Mouse (Mus musculus) gastrocnemius, adult 2 months (tissue): Measurements from ENCODE around the gene Ikzf3. TPM values are rescaled to one million over a fixed set of nuclear protein-coding genes. Genes with fewer than 3 reads are reported as not detected.

Experiments used
- DNase-seq: peaks from one replicate; pipeline ENCODE4 v3.0.0; 2022
- H3K27ac ChIP-seq: fragments of 200-600 bp; 2 replicates; pipeline ENCODE4 v1.8.1; 2022; ENCODE audit warnings: mild to moderate bottlenecking
- H3K4me3 ChIP-seq: fragments of 200-600 bp; 2 replicates; pipeline ENCODE4 v1.8.1; 2022; ENCODE audit warnings: mild to moderate bottlenecking, moderate library complexity
- CTCF ChIP-seq: fragments of 200-600 bp; IDR thresholded peaks from 2 replicates; pipeline ENCODE4 v1.8.1; 2022; ENCODE audit warnings: antibody characterized with exemption, mild to moderate bottlenecking, moderate library complexity
- intact Hi-C: fragments of 180-260 bp; cut with DNase I; formaldehyde crosslinking; loops from one replicate; pipeline ENCODE4 v1.15.1; 2025
- total RNA-seq, 2 experiments: library from RNA; stranded (reverse); gene quantifications; 2 replicates each; pipeline ENCODE4 v1.2.3; 2021

Ikzf3 gene
- total RNA-seq, 2 experiments from 2014 or later = 0.22 TPM; not detected in 1

GRCm38 (mm10) chr11:98443688-98444087, 102.1 kb downstream of the Ikzf3 start:
- no peak for DNase-seq
- H3K4me3 ChIP-seq = no peak overlapping the region
- H3K27ac ChIP-seq = no peak overlapping the region
- intact Hi-C loops = loop anchor here (5.0 kb wide), 1 partner anchor 176 kb away; no protein-coding TSS in a partner anchor
- no peak for TF ChIP-seq CTCF

- peak; percentile 96 for DNase-seq
- TF ChIP-seq CTCF = peak; percentile 97
- intact Hi-C loops = loop anchor here (1.0 to 2.0 kb wide), 2 partner anchors 38 to 96 kb away; partner anchors contain the start of gene Pgap3
- Histone ChIP-seq H3K4me3 (peak within 1 kb of the TSS; percentile 79), H3K27ac (peak within 1 kb of the TSS; percentile 91)
Measured at GRCm38 (mm10) chr11:98438331-98439158, 107.3 kb downstream of the Ikzf3 start, which contains the start of gene Mien1. TSS of gene Mien1 (minus strand) at chr11:98438991.

GRCm38 (mm10) chr11:98437441-98437840, 108.4 kb downstream of the Ikzf3 start:
- Histone ChIP-seq H3K4me3 (no peak overlapping the region), H3K27ac (no peak overlapping the region)
- intact Hi-C loops = no loop called here
- TF ChIP-seq CTCF = no peak
- no peak for DNase-seq

GRCm38 (mm10) chr11:98435723-98436122, 110.1 kb downstream of the Ikzf3 start:
- H3K27ac ChIP-seq = no peak overlapping the region
- no peak overlapping the region for H3K4me3 ChIP-seq
- DNase-seq = no peak
- no peak for TF ChIP-seq CTCF
- intact Hi-C loops = no loop called here

GRCm38 (mm10) chr11:98431743-98432502, 113.9 kb downstream of the Ikzf3 start:
- H3K27ac ChIP-seq = no peak overlapping the region
- no peak overlapping the region for H3K4me3 ChIP-seq
- no peak for TF ChIP-seq CTCF
- intact Hi-C loops = no loop called here
- DNase-seq = no peak

GRCm38 (mm10) chr11:98428436-98428835, 117.4 kb downstream of the Ikzf3 start:
- Histone ChIP-seq H3K27ac (no peak overlapping the region), H3K4me3 (no peak overlapping the region)
- intact Hi-C loops = no loop called here
- no peak for TF ChIP-seq CTCF
- no peak for DNase-seq

GRCm38 (mm10) chr11:98426592-98426991, 119.2 kb downstream of the Ikzf3 start:
- intact Hi-C loops = no loop called here

GRCm38 (mm10) chr11:98418939-98419547, 126.8 kb downstream of the Ikzf3 start:
- no peak overlapping the region for H3K27ac ChIP-seq

More at GRCm38 (mm10) chr11:98426592-98426991, 119.2 kb downstream of the Ikzf3 start:
- Histone ChIP-seq H3K4me3 (no peak overlapping the region), H3K27ac (no peak overlapping the region)
- DNase-seq = peak; percentile 6
- TF ChIP-seq CTCF = no peak

GRCm38 (mm10) chr11:98418273-98418672, 127.6 kb downstream of the Ikzf3 start:
- Histone ChIP-seq H3K27ac (no peak overlapping the region), H3K4me3 (no peak overlapping the region)
- no peak for TF ChIP-seq CTCF
- intact Hi-C loops = no loop called here
- no peak for DNase-seq

More at GRCm38 (mm10) chr11:98418939-98419547, 126.8 kb downstream of the Ikzf3 start:
- no peak for DNase-seq
- intact Hi-C loops = no loop called here
- no peak for TF ChIP-seq CTCF
- no peak overlapping the region for H3K4me3 ChIP-seq

- TF ChIP-seq CTCF = no peak
- intact Hi-C loops = no loop called here
- Histone ChIP-seq H3K27ac (no peak overlapping the region), H3K4me3 (no peak overlapping the region)
- DNase-seq = no peak
Measured at GRCm38 (mm10) chr11:98417074-98417473, 128.8 kb downstream of the Ikzf3 start.

Other genes with a start within 250 kb of the Ikzf3 start
- gene Neurod2, start 216.4 kb downstream of the Ikzf3 start, total RNA-seq = not detected
- gene Ppp1r1b, start 197.6 kb downstream of the Ikzf3 start, total RNA-seq = not detected
- 10 to 100 TPM; 11.8 to 12.1 TPM for gene Stard3, start 187.7 kb downstream of the Ikzf3 start, total RNA-seq
- gene Tcap, start 162.2 kb downstream of the Ikzf3 start, total RNA-seq = 1,000 to 10,000 TPM; 3,050 to 3,067 TPM
- 1 to 10 TPM; 1.8 to 5.9 TPM for gene Pnmt, start 159.6 kb downstream of the Ikzf3 start, total RNA-seq
- 1 to 10 TPM; 2.2 to 3.0 TPM for gene Pgap3, start 145.5 kb downstream of the Ikzf3 start, total RNA-seq
- gene Erbb2, start 133.6 kb downstream of the Ikzf3 start, total RNA-seq = 1 to 10 TPM; 1.6 to 1.9 TPM
- 10 to 100 TPM; 30.3 to 37.4 TPM for gene Mien1, start 107.0 kb downstream of the Ikzf3 start, total RNA-seq
- not detected for gene Grb7, start 99.6 kb downstream of the Ikzf3 start, total RNA-seq
- gene Zpbp2, start 5.1 kb upstream of the Ikzf3 start, total RNA-seq = not detected
- gene Ormdl3, start 41.3 kb upstream of the Ikzf3 start, total RNA-seq = 10 to 100 TPM; 24.5 to 25.7 TPM
- gene Lrrc3c, start 52.3 kb upstream of the Ikzf3 start, total RNA-seq = not detected
- 1 to 10 TPM; 4.6 to 5.6 TPM for gene Gm12355, start 79.6 kb upstream of the Ikzf3 start, total RNA-seq
- gene Gsdma3, start 80.3 kb upstream of the Ikzf3 start, total RNA-seq = 10 to 100 TPM; 17.7 to 28.8 TPM
- gene Gsdma2, start 100.7 kb upstream of the Ikzf3 start, total RNA-seq = 1 to 10 TPM; 1.1 to 1.7 TPM
- gene Gsdma, start 118.3 kb upstream of the Ikzf3 start, total RNA-seq = under 1 TPM; 0.33 to 0.69 TPM
- gene Psmd3, start 136.5 kb upstream of the Ikzf3 start, total RNA-seq = 100 to 1,000 TPM; 101 to 106 TPM
- gene Csf3, start 155.2 kb upstream of the Ikzf3 start, total RNA-seq = not detected
- 10 to 100 TPM; 52.0 to 58.4 TPM for gene Med24, start 183.4 kb upstream of the Ikzf3 start, total RNA-seq
- 10 to 100 TPM; 78.8 to 96.8 TPM for gene Thra, start 194.6 kb upstream of the Ikzf3 start, total RNA-seq
- 100 to 1,000 TPM in 1 of 2 experiments, 10 to 100 TPM in 1; 56.3 to 152 TPM for gene Nr1d1, start 229.3 kb upstream of the Ikzf3 start, total RNA-seq
- gene Msl1, start 249.5 kb upstream of the Ikzf3 start, total RNA-seq = 10 to 100 TPM; 51.8 to 69.4 TPM